Mouse (Mus musculus) gastrocnemius, postnatal 36 days (tissue): ENCODE results near the gene Orm3. TPM values are rescaled to one million over a fixed set of nuclear protein-coding genes. Genes with fewer than 3 reads are reported as not detected.

Experiments
- DNase-seq, 2 experiments: peaks; one replicate each; pipeline ENCODE4 v3.0.0; 2022
- intact Hi-C: fragments of 180-260 bp; cut with DNase I; formaldehyde crosslinking; loops from one replicate; pipeline ENCODE4 v1.15.1; 2025
- long read RNA-seq, 2 experiments: library from polyadenylated mRNA; stranded (forward); transcript quantifications; one replicate each; pipeline ENCODE4 v2.0.0; 2021
- total RNA-seq, 2 experiments: library from RNA; stranded (reverse); gene quantifications; 2 replicates each; pipeline ENCODE4 v1.2.3; 2021

Orm3 gene
- total RNA-seq = not detected
- long read RNA-seq, experiment 1 = 0 reads
- long read RNA-seq, experiment 2 = 0 reads

GRCm38 (mm10) chr4:63355877-63356665 is at the start of gene Orm3:
Gene Orm3 (plus strand): TSS chr4:63356162.
- DNase-seq = no peak
- intact Hi-C loops = no loop called here

- DNase-seq = peak; percentile 82 to 83
- intact Hi-C loops = loop anchor here (2.0 kb wide), 1 partner anchor 93 kb away; the partner anchor contains the start of gene Col27a1
Observed at GRCm38 (mm10) chr4:63307175-63308062, 48.5 kb upstream of the Orm3 start.

- DNase-seq = peak; percentile 47 to 57
- intact Hi-C loops = no loop called here
Observed at GRCm38 (mm10) chr4:63308316-63308715, 47.6 kb upstream of the Orm3 start.

GRCm38 (mm10) chr4:63310247-63310855 is 45.6 kb upstream of the Orm3 start:
- peak in 1 of 2 experiments; percentile 15 for DNase-seq

GRCm38 (mm10) chr4:63311426-63311825 is 44.5 kb upstream of the Orm3 start:
- intact Hi-C loops = no loop called here
- DNase-seq = no peak

More at GRCm38 (mm10) chr4:63310247-63310855, 45.6 kb upstream of the Orm3 start:
- intact Hi-C loops = no loop called here

GRCm38 (mm10) chr4:63314063-63314462 is 41.9 kb upstream of the Orm3 start:
- peak in 1 of 2 experiments; percentile 9 for DNase-seq
- intact Hi-C loops = no loop called here

GRCm38 (mm10) chr4:63316076-63316746 is 39.8 kb upstream of the Orm3 start:
- DNase-seq = peak; percentile 56 to 58
- intact Hi-C loops = no loop called here

- DNase-seq = peak; percentile 58 to 59
Observed at GRCm38 (mm10) chr4:63319566-63319965, 36.4 kb upstream of the Orm3 start.

GRCm38 (mm10) chr4:63323275-63323815 is 32.6 kb upstream of the Orm3 start:
- intact Hi-C loops = no loop called here
- no peak for DNase-seq

More at GRCm38 (mm10) chr4:63319566-63319965, 36.4 kb upstream of the Orm3 start:
- intact Hi-C loops = loop anchor here (2.0 kb wide), 2 partner anchors 105 to 161 kb away; partner anchors contain the start of gene Col27a1

- intact Hi-C loops = no loop called here
- DNase-seq = no peak
Observed at GRCm38 (mm10) chr4:63333403-63333802, 22.6 kb upstream of the Orm3 start.

GRCm38 (mm10) chr4:63338414-63339076 is 17.4 kb upstream of the Orm3 start:
- no peak for DNase-seq
- intact Hi-C loops = no loop called here

- intact Hi-C loops = no loop called here
- no peak for DNase-seq
Observed at GRCm38 (mm10) chr4:63342491-63342890, 13.5 kb upstream of the Orm3 start.

GRCm38 (mm10) chr4:63343608-63344007 is 12.4 kb upstream of the Orm3 start:
- intact Hi-C loops = no loop called here
- DNase-seq = no peak

- intact Hi-C loops = no loop called here
Observed at GRCm38 (mm10) chr4:63344295-63344694, 11.7 kb upstream of the Orm3 start, which contains the start of gene Orm1. Gene Orm1 (plus strand): TSS chr4:63344560.

GRCm38 (mm10) chr4:63345261-63345660 is 10.7 kb upstream of the Orm3 start:
- no peak for DNase-seq
- intact Hi-C loops = no loop called here

More at GRCm38 (mm10) chr4:63344295-63344694, 11.7 kb upstream of the Orm3 start, which contains the start of gene Orm1:
- no peak for DNase-seq

GRCm38 (mm10) chr4:63346659-63347058 is 9.3 kb upstream of the Orm3 start:
- DNase-seq = no peak

GRCm38 (mm10) chr4:63348524-63348923 is 7.4 kb upstream of the Orm3 start:
- no peak for DNase-seq
- intact Hi-C loops = no loop called here

More at GRCm38 (mm10) chr4:63346659-63347058, 9.3 kb upstream of the Orm3 start:
- intact Hi-C loops = no loop called here

- intact Hi-C loops = no loop called here
- DNase-seq = no peak
Observed at GRCm38 (mm10) chr4:63356981-63357570, 1.1 kb downstream of the Orm3 start.

- DNase-seq = no peak
- intact Hi-C loops = no loop called here
Observed at GRCm38 (mm10) chr4:63359861-63360260, 3.9 kb downstream of the Orm3 start.
